Mouse (Mus musculus): ENCODE data around the gene Palmd. TPM values are rescaled to one million over a fixed set of nuclear protein-coding genes. Genes with fewer than 3 reads are reported as not detected.
A peak's percentile ranks its signal among the peaks of the same experiment; 100 is the strongest.

Palmd gene
- polyA plus RNA-seq, 1 experiment from 2014 or later = 2.9 TPM

DNA sequence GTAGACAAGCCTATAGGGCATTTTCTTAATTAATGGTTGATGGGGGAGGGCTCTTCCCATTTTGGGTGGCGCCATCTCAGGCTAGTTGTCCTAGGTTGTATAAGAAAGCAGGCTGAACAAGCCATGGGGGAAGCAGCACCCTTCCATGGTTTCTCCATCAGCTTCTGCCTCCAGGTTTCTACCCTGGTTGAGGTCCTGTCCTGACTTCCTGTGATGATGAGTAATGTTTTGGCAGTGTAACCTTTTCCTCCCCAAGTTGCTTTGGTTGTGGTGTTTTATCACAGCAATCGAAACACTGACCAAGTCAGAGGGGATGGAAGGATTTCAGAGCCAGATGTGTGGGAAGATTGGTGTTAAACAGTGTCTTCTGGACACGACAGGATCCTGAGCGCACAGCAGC lies 22.3 kb downstream of the Palmd start:
- Histone ChIP-seq H3K9me3 (ENCODE audit: control insufficient read depth, low read length) (no peaks in the 10 kb centered on the region), H3K27me3 (replicated peaks; ENCODE audit: control insufficient read depth, insufficient read depth, low read length) (no peaks in the 10 kb centered on the region), H3K4me1 (ENCODE audit: control insufficient read depth, insufficient read depth, low read length) (no peaks in the 10 kb centered on the region), H3K4me2 (ENCODE audit: low read depth, low read length) (no peak overlapping the region), H3K9ac (ENCODE audit: low read depth, low read length) (no peak overlapping the region), H3K36me3 (ENCODE audit: control insufficient read depth, insufficient read depth, low read length) (no peaks in the 10 kb centered on the region), H3K4me3 (ENCODE audit: low read length) (no peak overlapping the region), H3K27ac (ENCODE audit: low read length) (no peak overlapping the region)
- ATAC-seq = no peak
- 82% methylated on average over 4 of the region's 4 CpGs for WGBS

DNA sequence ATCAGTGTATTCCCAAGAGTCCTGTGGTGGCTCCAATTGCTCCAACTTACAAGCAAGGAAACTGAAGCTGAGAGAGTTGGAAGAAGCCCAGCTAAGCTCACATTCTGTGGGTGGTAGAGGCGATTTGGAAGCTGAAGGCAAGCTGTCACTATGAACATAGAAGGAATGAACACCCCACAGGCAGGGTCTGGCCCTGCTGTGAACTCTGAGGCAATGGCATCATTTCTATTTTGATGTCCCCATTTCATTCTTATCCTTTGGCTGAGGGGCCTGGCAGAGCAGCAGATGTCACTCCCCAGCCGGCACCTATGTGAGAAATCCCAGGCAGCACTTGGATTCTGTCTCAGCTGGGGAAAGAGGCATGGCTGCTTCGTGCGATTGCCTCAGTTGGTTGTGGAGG lies 25.4 kb downstream of the Palmd start:
- no peak overlapping the region for H3K9ac ChIP-seq (ENCODE audit: low read depth, low read length)
- no peaks in the 10 kb centered on the region for H3K27me3 ChIP-seq (replicated peaks; ENCODE audit: control insufficient read depth, insufficient read depth, low read length)
- H3K27ac ChIP-seq (ENCODE audit: low read length) = no peak overlapping the region
- H3K36me3 ChIP-seq (ENCODE audit: control insufficient read depth, insufficient read depth, low read length) = no peaks in the 10 kb centered on the region
- no peaks in the 10 kb centered on the region for H3K9me3 ChIP-seq (ENCODE audit: control insufficient read depth, low read length)
- 75% methylated on average over 4 of the region's 4 CpGs for WGBS
- ATAC-seq = no peak
- no peaks in the 10 kb centered on the region for H3K4me1 ChIP-seq (ENCODE audit: control insufficient read depth, insufficient read depth, low read length)
- H3K4me3 ChIP-seq (ENCODE audit: low read length) = no peak overlapping the region
- no peak overlapping the region for H3K4me2 ChIP-seq (ENCODE audit: low read depth, low read length)

DNA sequence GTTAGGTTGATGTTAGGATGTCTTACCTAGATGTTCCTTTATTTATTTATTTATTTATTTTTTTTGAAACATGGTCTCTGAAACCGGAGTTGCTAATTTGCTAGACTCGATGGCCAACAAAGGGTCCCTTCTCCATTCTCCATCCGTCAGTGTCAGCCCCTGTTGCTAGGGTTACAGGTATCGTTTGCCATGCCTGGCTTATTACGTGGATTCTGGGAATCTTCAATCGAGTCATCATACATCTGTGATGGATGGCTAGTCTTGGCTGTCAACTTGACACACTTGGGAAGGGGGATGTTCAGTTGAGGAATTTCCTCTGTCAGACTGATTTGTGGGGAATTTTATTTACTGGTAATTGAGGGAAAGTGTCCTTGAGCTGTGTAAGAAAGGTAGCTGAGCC lies 26.0 kb downstream of the Palmd start:
- Histone ChIP-seq H3K4me3 (ENCODE audit: low read length) (no peak overlapping the region), H3K27me3 (replicated peaks; ENCODE audit: control insufficient read depth, insufficient read depth, low read length) (no peaks in the 10 kb centered on the region), H3K4me2 (ENCODE audit: low read depth, low read length) (no peak overlapping the region), H3K36me3 (ENCODE audit: control insufficient read depth, insufficient read depth, low read length) (no peaks in the 10 kb centered on the region), H3K27ac (ENCODE audit: low read length) (no peak overlapping the region), H3K9me3 (ENCODE audit: control insufficient read depth, low read length) (no peaks in the 10 kb centered on the region), H3K9ac (ENCODE audit: low read depth, low read length) (no peak overlapping the region), H3K4me1 (ENCODE audit: control insufficient read depth, insufficient read depth, low read length) (no peaks in the 10 kb centered on the region)
- 62% methylated on average over 6 of the region's 6 CpGs for WGBS
- ATAC-seq = no peak

DNA sequence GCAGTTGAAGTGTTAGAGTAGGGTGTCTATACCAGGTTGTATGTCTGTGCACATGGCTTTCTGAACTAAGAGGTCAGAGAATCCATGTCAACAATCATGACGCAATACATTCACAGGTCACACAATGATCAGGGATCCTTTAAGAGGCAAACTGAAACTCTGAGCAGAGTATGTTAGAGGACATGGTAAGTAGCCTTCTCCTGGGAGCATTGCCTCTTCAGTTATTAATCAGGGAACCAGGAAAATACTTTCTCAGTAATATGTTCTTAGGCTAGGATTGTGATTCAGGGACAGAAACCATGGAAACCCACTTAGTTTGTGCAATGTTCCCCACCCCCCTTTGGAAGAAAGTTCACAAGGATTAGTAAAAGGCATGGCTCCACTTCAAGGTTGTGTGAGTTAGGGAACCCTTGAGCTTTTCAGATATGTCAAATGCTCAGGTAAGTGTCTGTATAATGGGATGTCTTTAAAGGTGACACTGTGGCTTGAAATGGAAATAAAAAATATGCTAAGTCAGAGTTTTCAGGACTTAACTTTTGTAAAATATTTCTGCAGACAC lies 27.1 kb downstream of the Palmd start:
- ATAC-seq = no peak
- Histone ChIP-seq H3K9me3 (ENCODE audit: control insufficient read depth, low read length) (no peaks in the 10 kb centered on the region), H3K4me2 (ENCODE audit: low read depth, low read length) (no peak overlapping the region), H3K36me3 (ENCODE audit: control insufficient read depth, insufficient read depth, low read length) (no peaks in the 10 kb centered on the region), H3K4me3 (ENCODE audit: low read length) (no peak overlapping the region), H3K27ac (ENCODE audit: low read length) (no peak overlapping the region), H3K9ac (ENCODE audit: low read depth, low read length) (no peak overlapping the region), H3K4me1 (ENCODE audit: control insufficient read depth, insufficient read depth, low read length) (no peaks in the 10 kb centered on the region), H3K27me3 (replicated peaks; ENCODE audit: control insufficient read depth, insufficient read depth, low read length) (no peaks in the 10 kb centered on the region)
- WGBS = 95% methylated on average over 1 of the region's 1 CpGs

DNA sequence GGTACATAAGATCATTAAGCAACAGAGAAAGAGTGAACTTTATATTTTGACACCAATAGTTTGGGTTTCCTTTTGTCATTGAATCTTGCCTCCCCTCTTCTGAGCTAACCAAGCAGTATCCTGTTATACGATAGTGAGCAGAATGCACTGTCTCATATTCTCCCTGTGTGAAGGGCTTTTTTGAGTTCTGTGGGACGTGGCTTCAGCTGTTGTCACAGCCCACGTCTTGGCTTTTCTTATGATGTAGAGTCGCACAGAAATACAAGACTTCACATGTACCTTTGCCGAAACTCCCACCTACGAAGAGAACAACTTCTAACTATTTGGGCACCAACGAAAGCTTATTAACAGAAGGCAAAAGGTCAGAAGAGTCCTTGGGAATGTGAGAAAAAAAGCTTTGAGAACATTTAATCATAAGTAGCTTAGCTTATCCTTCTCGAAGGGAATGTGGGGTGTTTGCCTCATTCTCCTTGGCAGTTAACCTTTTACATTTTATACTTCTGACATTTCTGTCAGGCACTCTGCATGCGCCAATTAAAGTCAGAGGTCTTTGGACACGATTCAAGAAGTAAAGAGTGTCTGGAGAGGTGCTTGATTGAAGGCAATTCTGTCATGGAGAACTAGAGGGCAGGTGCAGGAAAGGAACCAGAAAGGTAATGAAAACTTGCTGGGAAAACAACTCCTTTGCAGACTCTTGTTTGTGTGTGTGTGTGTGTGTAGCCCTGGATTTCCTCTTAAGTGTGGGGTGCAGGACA lies 27.8 kb downstream of the Palmd start:
- Histone ChIP-seq H3K27ac (ENCODE audit: low read length) (no peak overlapping the region), H3K4me3 (ENCODE audit: low read length) (no peak overlapping the region), H3K4me1 (ENCODE audit: control insufficient read depth, insufficient read depth, low read length) (no peaks in the 10 kb centered on the region), H3K4me2 (ENCODE audit: low read depth, low read length) (no peak overlapping the region), H3K36me3 (ENCODE audit: control insufficient read depth, insufficient read depth, low read length) (no peaks in the 10 kb centered on the region), H3K9ac (ENCODE audit: low read depth, low read length) (no peak overlapping the region), H3K9me3 (ENCODE audit: control insufficient read depth, low read length) (no peaks in the 10 kb centered on the region), H3K27me3 (replicated peaks; ENCODE audit: control insufficient read depth, insufficient read depth, low read length) (no peaks in the 10 kb centered on the region)
- ATAC-seq = no peak
- 86% methylated on average over 10 of the region's 10 CpGs for WGBS

DNA sequence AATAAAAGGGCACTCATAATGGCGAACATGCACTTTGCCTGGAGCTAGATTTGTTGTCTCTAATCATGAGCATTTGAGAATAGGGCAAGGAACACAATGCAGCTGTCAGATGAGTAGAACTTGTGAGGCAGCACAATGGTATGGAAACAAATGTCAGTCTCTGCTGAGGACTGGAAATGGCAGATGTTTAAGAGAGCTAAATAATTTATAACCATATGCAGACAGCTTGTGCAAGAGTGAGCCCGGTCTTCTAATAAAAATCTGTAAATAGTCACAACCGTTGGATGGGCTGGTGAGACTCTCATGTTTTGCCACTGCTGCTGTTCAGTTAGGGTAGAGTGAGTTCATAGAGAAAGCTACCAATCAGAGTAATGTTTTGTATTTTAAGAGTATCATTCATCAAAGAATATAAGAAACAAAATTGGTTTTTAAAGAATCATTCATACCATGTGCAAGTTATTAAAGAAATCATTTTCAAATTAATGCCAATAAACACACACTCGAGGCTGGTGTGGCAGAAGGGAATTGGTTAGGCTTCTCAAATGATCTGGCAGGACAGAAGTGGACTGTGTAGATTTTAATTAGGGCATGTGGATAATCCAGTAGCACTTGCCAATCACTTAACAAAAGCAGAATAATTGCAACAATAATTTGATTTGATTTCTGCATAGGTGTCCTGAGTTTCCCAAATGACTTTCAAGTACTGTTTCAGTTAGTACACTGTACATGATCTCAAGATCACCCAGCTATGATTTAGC lies 31.7 kb downstream of the Palmd start:
- no peak overlapping the region for H3K4me2 ChIP-seq (ENCODE audit: low read depth, low read length)
- WGBS = 72% methylated on average over 4 of the region's 4 CpGs
- H3K36me3 ChIP-seq (ENCODE audit: control insufficient read depth, insufficient read depth, low read length) = no peaks in the 10 kb centered on the region
- no peaks in the 10 kb centered on the region for H3K9me3 ChIP-seq (ENCODE audit: control insufficient read depth, low read length)
- H3K9ac ChIP-seq (ENCODE audit: low read depth, low read length) = no peak overlapping the region
- H3K27me3 ChIP-seq (replicated peaks; ENCODE audit: control insufficient read depth, insufficient read depth, low read length) = no peaks in the 10 kb centered on the region
- H3K4me1 ChIP-seq (ENCODE audit: control insufficient read depth, insufficient read depth, low read length) = no peaks in the 10 kb centered on the region
- H3K4me3 ChIP-seq (ENCODE audit: low read length) = no peak overlapping the region
- ATAC-seq = no peak
- H3K27ac ChIP-seq (ENCODE audit: low read length) = no peak overlapping the region

DNA sequence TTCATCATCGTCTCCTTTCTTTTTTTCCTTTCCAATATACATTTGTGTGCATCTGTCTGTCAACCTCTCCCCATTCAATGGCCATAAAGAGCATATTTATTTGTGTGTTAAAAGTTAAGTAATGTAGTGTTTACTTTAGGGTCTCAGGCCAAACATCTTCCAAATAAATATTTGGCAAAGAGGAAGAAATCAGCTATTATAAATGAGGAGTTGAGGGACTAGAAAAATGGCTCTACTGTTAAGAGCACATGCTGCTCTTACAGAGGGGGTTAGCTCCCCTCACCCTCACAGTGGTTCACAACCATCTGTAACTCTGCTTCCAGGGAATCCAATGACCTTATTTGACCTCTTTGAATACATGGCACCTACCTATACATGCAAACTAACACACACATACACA lies 35.6 kb downstream of the Palmd start:
- no peaks in the 10 kb centered on the region for H3K4me1 ChIP-seq (ENCODE audit: control insufficient read depth, insufficient read depth, low read length)
- H3K9ac ChIP-seq (ENCODE audit: low read depth, low read length) = no peak overlapping the region
- ATAC-seq = no peak
- H3K4me3 ChIP-seq (ENCODE audit: low read length) = no peak overlapping the region
- H3K4me2 ChIP-seq (ENCODE audit: low read depth, low read length) = no peak overlapping the region
- no peak overlapping the region for H3K27ac ChIP-seq (ENCODE audit: low read length)
- no peaks in the 10 kb centered on the region for H3K27me3 ChIP-seq (replicated peaks; ENCODE audit: control insufficient read depth, insufficient read depth, low read length)
- no peaks in the 10 kb centered on the region for H3K9me3 ChIP-seq (ENCODE audit: control insufficient read depth, low read length)
- 55% methylated on average over 1 of the region's 1 CpGs for WGBS
- H3K36me3 ChIP-seq (ENCODE audit: control insufficient read depth, insufficient read depth, low read length) = no peaks in the 10 kb centered on the region

DNA sequence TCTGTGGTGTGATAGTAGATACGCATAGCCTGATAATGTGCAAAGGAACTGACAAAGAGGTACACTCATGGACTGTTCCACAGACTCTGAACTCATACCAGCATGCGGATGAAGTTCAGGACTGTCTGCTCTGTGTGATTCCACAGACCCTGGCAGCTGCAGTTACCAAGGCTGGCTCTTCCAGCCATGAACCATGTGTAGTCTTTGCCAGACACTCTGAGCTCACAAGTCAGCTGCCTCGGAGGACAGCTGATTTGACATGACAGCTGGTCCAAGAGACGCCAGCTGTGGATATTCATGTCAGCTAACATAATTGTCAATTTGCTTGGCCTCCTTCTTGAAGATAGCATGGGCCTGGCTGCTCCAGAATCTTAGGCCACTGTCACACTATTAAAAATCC lies 39.8 kb downstream of the Palmd start:
- 78% methylated on average over 4 of the region's 4 CpGs for WGBS
- H3K4me1 ChIP-seq (ENCODE audit: control insufficient read depth, insufficient read depth, low read length) = no peaks in the 10 kb centered on the region
- no peak for ATAC-seq

DNA sequence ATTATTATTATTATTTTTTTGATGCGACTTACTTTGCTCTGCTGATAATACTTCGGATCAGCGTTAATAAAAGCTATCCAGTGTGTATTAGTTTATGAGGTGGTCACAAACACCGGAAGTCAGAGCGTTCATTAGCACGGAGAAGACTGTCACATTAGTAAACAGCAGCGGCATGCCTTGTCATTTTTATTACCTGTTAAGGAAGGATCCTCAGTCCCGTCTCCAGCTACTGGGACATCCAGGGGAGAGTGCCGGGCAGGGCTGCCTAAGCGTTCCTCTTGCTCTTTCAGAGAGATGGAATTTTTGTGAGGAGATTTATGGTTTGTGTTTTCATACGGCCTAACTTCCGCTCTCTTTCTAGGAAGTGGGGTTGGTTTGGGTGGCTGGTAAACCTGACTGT lies 45.7 kb downstream of the Palmd start:
- no peaks in the 10 kb centered on the region for H3K4me1 ChIP-seq (ENCODE audit: control insufficient read depth, insufficient read depth, low read length)
- H3K9ac ChIP-seq (ENCODE audit: low read depth, low read length) = no peak overlapping the region
- H3K4me2 ChIP-seq (ENCODE audit: low read depth, low read length) = peak overlapping the region; percentile 28; the same call in 1 of the 2 replicates
- WGBS = 44% methylated on average over 12 of the region's 12 CpGs
- no peak for ATAC-seq
- H3K9me3 ChIP-seq (ENCODE audit: control insufficient read depth, low read length) = no peaks in the 10 kb centered on the region
- H3K27me3 ChIP-seq (replicated peaks; ENCODE audit: control insufficient read depth, insufficient read depth, low read length) = no peaks in the 10 kb centered on the region
- no peak overlapping the region for H3K27ac ChIP-seq (ENCODE audit: low read length)
- H3K4me3 ChIP-seq (ENCODE audit: low read length) = no peak overlapping the region
- no peaks in the 10 kb centered on the region for H3K36me3 ChIP-seq (ENCODE audit: control insufficient read depth, insufficient read depth, low read length)

More for the DNA sequence above, 39.8 kb downstream of the Palmd start:
- Histone ChIP-seq H3K36me3 (ENCODE audit: control insufficient read depth, insufficient read depth, low read length) (no peaks in the 10 kb centered on the region), H3K27ac (ENCODE audit: low read length) (no peak overlapping the region), H3K9ac (ENCODE audit: low read depth, low read length) (no peak overlapping the region), H3K9me3 (ENCODE audit: control insufficient read depth, low read length) (no peaks in the 10 kb centered on the region), H3K27me3 (replicated peaks; ENCODE audit: control insufficient read depth, insufficient read depth, low read length) (no peaks in the 10 kb centered on the region), H3K4me3 (ENCODE audit: low read length) (no peak overlapping the region), H3K4me2 (ENCODE audit: low read depth, low read length) (no peak overlapping the region)
